Mouse (Mus musculus): ENCODE results near the gene Bcl7a. TPM values are rescaled to one million over a fixed set of nuclear protein-coding genes. Genes with fewer than 3 reads are reported as not detected.

Bcl7a gene
- 10 to 100 TPM; 14.1 to 14.8 TPM for total RNA-seq (2021)

GRCm38 (mm10) chr5:123343707-123344627 lies at the start of gene Bcl7a:
Bcl7a (plus strand) TSS chr5:123343834.
- peak; percentile 94 for DNase-seq

GRCm38 (mm10) chr5:123294653-123295052 lies 49.0 kb upstream of the Bcl7a start:
- no peak for DNase-seq

- no peak for DNase-seq
Measured at GRCm38 (mm10) chr5:123296224-123296806, 47.3 kb upstream of the Bcl7a start.

GRCm38 (mm10) chr5:123296972-123297754 lies 46.5 kb upstream of the Bcl7a start:
- no peak for DNase-seq

- no peak for DNase-seq
Measured at GRCm38 (mm10) chr5:123297830-123298229, 45.8 kb upstream of the Bcl7a start.

- no peak for DNase-seq
Measured at GRCm38 (mm10) chr5:123298526-123298925, 45.1 kb upstream of the Bcl7a start.

- DNase-seq: no peak
Measured at GRCm38 (mm10) chr5:123300496-123301034, 43.1 kb upstream of the Bcl7a start.

- DNase-seq: peak; percentile 74
Measured at GRCm38 (mm10) chr5:123301780-123302521, 41.7 kb upstream of the Bcl7a start.

GRCm38 (mm10) chr5:123307630-123308282 lies 35.9 kb upstream of the Bcl7a start:
- DNase-seq: no peak

- no peak for DNase-seq
Measured at GRCm38 (mm10) chr5:123309816-123310215, 33.8 kb upstream of the Bcl7a start.

GRCm38 (mm10) chr5:123310221-123310620 lies 33.4 kb upstream of the Bcl7a start:
- no peak for DNase-seq

GRCm38 (mm10) chr5:123313058-123313630 lies 30.5 kb upstream of the Bcl7a start:
- peak; percentile 27 for DNase-seq

- DNase-seq: no peak
Measured at GRCm38 (mm10) chr5:123313851-123314380, 29.7 kb upstream of the Bcl7a start.

- no peak for DNase-seq
Measured at GRCm38 (mm10) chr5:123315219-123315866, 28.3 kb upstream of the Bcl7a start.

- DNase-seq: peak; percentile 34
Measured at GRCm38 (mm10) chr5:123317992-123318391, 25.6 kb upstream of the Bcl7a start.

- DNase-seq: no peak
Measured at GRCm38 (mm10) chr5:123320136-123320535, 23.5 kb upstream of the Bcl7a start.

- no peak for DNase-seq
Measured at GRCm38 (mm10) chr5:123324242-123324641, 19.4 kb upstream of the Bcl7a start.

- DNase-seq: peak; percentile 52
Measured at GRCm38 (mm10) chr5:123326006-123326750, 17.5 kb upstream of the Bcl7a start.

GRCm38 (mm10) chr5:123326751-123327148 lies 16.9 kb upstream of the Bcl7a start:
- DNase-seq: peak; percentile 59
